10 mouse cellular contexts compared by ENCODE assay signal in the genomic region with DNA sequence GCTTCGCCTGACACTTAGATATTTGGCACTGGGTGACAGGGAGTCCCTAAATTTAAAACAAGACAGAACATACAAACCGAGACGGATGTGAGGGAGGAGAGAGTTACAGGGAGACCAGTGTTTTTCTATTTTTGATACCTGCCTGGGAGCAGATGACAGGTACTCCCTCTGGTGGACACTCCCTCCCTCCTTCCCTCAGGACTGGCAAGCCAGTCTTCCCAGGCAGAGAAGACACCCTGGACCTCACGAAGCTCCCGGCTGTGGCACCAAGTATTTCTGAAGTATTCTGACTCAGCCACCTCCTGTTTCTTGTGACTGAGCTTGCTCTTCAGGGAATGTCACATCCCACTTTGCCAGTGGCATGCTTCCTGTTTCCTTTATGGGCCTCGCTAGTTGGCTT. TPM values are rescaled to one million over a fixed set of nuclear protein-coding genes. Genes with fewer than 3 reads are reported as not detected.
DNase-seq lines count a peak whose midpoint lies in the region; ATAC-seq and TF ChIP-seq lines count a peak whose summit lies in the region.
"Had no signal": no experiment of that assay in that cellular context is flagged by ENCODE, and none has a peak within 500 bp of the region (broad histone marks: within the 10 kb centered on the region; RNA-seq: fewer than 3 reads in every experiment).

No protein-coding gene starts in this region.

- DNase-seq in gastrocnemius, adult 18-20 months (ENCODE audit: low spot score) = peak; percentile 71
- DNase-seq in gastrocnemius, postnatal 4 days (ENCODE audit: low spot score in 2 of 2) = no peak
- DNase-seq in liver, adult 2 months (ENCODE audit: extremely low read depth, low read depth, low spot score) = no peak
- DNase-seq in liver (no peak), adipocyte (ENCODE audit: low spot score) (peak; percentile 8)
- DNase-seq in heart, postnatal 4 days = peak; percentile 58
- DNase-seq in ovary, postnatal 10 days (ENCODE audit: low spot score) = no peak

- ATAC-seq in hindbrain, embryonic 16.5 days = no peak

- H3K9me3 ChIP-seq in hindbrain, embryonic 16.5 days (ENCODE audit: control insufficient read depth, low read length) = no peaks in the 10 kb centered on the region
- H3K9me3 ChIP-seq: limb, embryonic 12.5 days had no signal

- no peaks in the 10 kb centered on the region for H3K27me3 ChIP-seq in liver, adult 2 months (ENCODE audit: control insufficient read depth, insufficient read depth, low read length)
- no peaks in the 10 kb centered on the region for H3K27me3 ChIP-seq in hindbrain, embryonic 16.5 days (replicated peaks; ENCODE audit: control insufficient read depth, insufficient read depth, low read length)
- H3K27me3 ChIP-seq: limb, embryonic 12.5 days had no signal

- H3K4me3 ChIP-seq in liver, adult 2 months (ENCODE audit: insufficient read depth, low read depth, low read length) = no peak overlapping the region
- H3K4me3 ChIP-seq in hindbrain, embryonic 16.5 days (ENCODE audit: low read length) = no peak overlapping the region
- H3K4me3 ChIP-seq: limb, embryonic 12.5 days; myocyte had no signal

- H3K27ac ChIP-seq in liver, adult 2 months (replicated peaks; ENCODE audit: insufficient read depth, low read depth, low read length) = no peak overlapping the region
- no peak overlapping the region for H3K27ac ChIP-seq in hindbrain, embryonic 16.5 days (ENCODE audit: low read depth, low read length)
- H3K27ac ChIP-seq: limb, embryonic 12.5 days had no signal

- no peaks in the 10 kb centered on the region for H3K79me2 ChIP-seq in liver, adult 2 months (ENCODE audit: control insufficient read depth, insufficient read depth, low read length)

- no peak for TF ChIP-seq POLR2A in liver, adult 2 months (IDR thresholded peaks at IDR 0.05; ENCODE audit: extremely low read depth, insufficient read depth, low read length)

- peak; percentile 38; the same call in 1 of the 2 replicates for TF ChIP-seq CTCF in liver, adult 2 months (IDR thresholded peaks at IDR 0.05; ENCODE audit: low read depth, low read length)

- 85% methylated on average over 6 of the region's 6 CpGs for WGBS in liver, adult 2 months
- 76% methylated on average over 6 of the region's 6 CpGs for WGBS in hindbrain, embryonic 16.5 days

- H3K36me3 ChIP-seq in liver, adult 2 months (ENCODE audit: control insufficient read depth, insufficient read depth, low read length) = peaks cover 13% of the 10 kb centered on the region
- peaks cover 6% of the 10 kb centered on the region for H3K36me3 ChIP-seq in hindbrain, embryonic 16.5 days (ENCODE audit: control insufficient read depth, insufficient read depth, low read length)

- H3K4me2 ChIP-seq in hindbrain, embryonic 16.5 days (ENCODE audit: low read length) = no peak overlapping the region
- H3K4me2 ChIP-seq: limb, embryonic 12.5 days had no signal

- H3K9ac ChIP-seq in liver, adult 2 months (ENCODE audit: low read depth, low read length) = no peak overlapping the region
- H3K9ac ChIP-seq in hindbrain, embryonic 16.5 days (ENCODE audit: low read depth, low read length) = no peak overlapping the region
- H3K9ac ChIP-seq: limb, embryonic 12.5 days had no signal

- no peaks in the 10 kb centered on the region for H3K4me1 ChIP-seq in liver, adult 2 months (ENCODE audit: control insufficient read depth, insufficient read depth, low read length)
- H3K4me1 ChIP-seq in hindbrain, embryonic 16.5 days (ENCODE audit: control insufficient read depth, insufficient read depth, low read depth, low read length) = peaks cover 17% of the 10 kb centered on the region; the same call in 1 of the 2 replicates

RNA-seq across cellular contexts. Expression of gene Mrln, which starts 38.6 kb away (rescaled TPM):
- 100 to 1,000 TPM; 203 to 226 TPM for total RNA-seq in gastrocnemius, adult 18-20 months (2021)
- 100 to 1,000 TPM; 151 to 157 TPM for total RNA-seq in gastrocnemius, postnatal 4 days (2021)
- total RNA-seq in liver, adult 2 months (2014; rRNA removed) = not detected in 2 replicates
- not detected in 2 replicates for polyA plus RNA-seq in liver, adult 2 months (2012; rRNA removed)
- total RNA-seq in heart, postnatal 4 days (2021) = under 1 TPM; 0.71 to 0.92 TPM
- polyA plus RNA-seq in hindbrain, embryonic 16.5 days (2015; fragmentation: Nextera tagmentation; extraction: Ambion mirVana) = 0.94 and 3.6 TPM in 2 replicates

Comparison
In these comparisons a context has a peak if more than half of its experiments do, and no peak if none do; other contexts are left out.
1. DNase-seq: peak in gastrocnemius, adult 18-20 months (single experiment), adipocyte (single experiment) and heart, postnatal 4 days (single experiment); none in gastrocnemius, postnatal 4 days (0 of 2), liver, adult 2 months (single experiment), liver (single experiment) and ovary, postnatal 10 days (single experiment).
2. RNA of gene Mrln, which starts 38.6 kb away (total RNA-seq): 203 to 226 TPM in gastrocnemius, adult 18-20 months and 151 to 157 TPM in gastrocnemius, postnatal 4 days; 0.71 to 0.92 TPM in heart, postnatal 4 days and not detected in liver, adult 2 months; every median in the first group is over 10 times any median in the second.